Mouse (Mus musculus): ENCODE measurements around the gene Olfr646. TPM values are rescaled to one million over a fixed set of nuclear protein-coding genes. Genes with fewer than 3 reads are reported as not detected.

The Olfr646 gene
- not detected for total RNA-seq (2023)

GRCm38 (mm10) chr7:104104757-104104972, at the start of gene Olfr646:
TSS of gene Olfr646 (plus strand) at chr7:104104873.

GRCm38 (mm10) chr7:104061345-104061744, 43.3 kb upstream of the Olfr646 start, which contains the start of gene 4930516K23Rik:
TSS of gene 4930516K23Rik (minus strand) at chr7:104061445.

GRCm38 (mm10) chr7:104071769-104072168, 32.9 kb upstream of the Olfr646 start, which contains the start of gene Olfr644:
TSS of gene Olfr644 (minus strand) at chr7:104071869.

GRCm38 (mm10) chr7:104085365-104085764, 19.3 kb upstream of the Olfr646 start, which contains the start of gene Olfr645:
TSS of gene Olfr645 (minus strand) at chr7:104085465.

GRCm38 (mm10) chr7:104129726-104130125, 25.1 kb downstream of the Olfr646 start, which contains the start of gene Ubqln5:
TSS of gene Ubqln5 (minus strand) at chr7:104129826.

GRCm38 (mm10) chr7:104137305-104137704, 32.6 kb downstream of the Olfr646 start, which contains the start of gene Olfr643:
TSS of gene Olfr643 (minus strand) at chr7:104137405.

GRCm38 (mm10) chr7:104143179-104143578, 38.5 kb downstream of the Olfr646 start, which contains the start of gene Ubqln3:
TSS of gene Ubqln3 (minus strand) at chr7:104143279.

GRCm38 (mm10) chr7:104150456-104150855, 45.8 kb downstream of the Olfr646 start, which contains the start of gene Ubqlnl:
TSS of gene Ubqlnl (minus strand) at chr7:104150556.

Other genes starting within 250 kb of the Olfr646 start
- gene Olfr66, start 218.6 kb upstream of the Olfr646 start, total RNA-seq (2023), result not detected
- gene Olfr64, start 210.4 kb upstream of the Olfr646 start, total RNA-seq (2023), result not detected
- not detected for gene Olfr65, start 201.4 kb upstream of the Olfr646 start, total RNA-seq (2023)
- not detected for gene Olfr631, start 176.0 kb upstream of the Olfr646 start, total RNA-seq (2023)
- not detected for gene Olfr632, start 170.5 kb upstream of the Olfr646 start, total RNA-seq (2023)
- not detected for gene Olfr633, start 160.4 kb upstream of the Olfr646 start, total RNA-seq (2023)
- gene Olfr635, start 133.7 kb upstream of the Olfr646 start, total RNA-seq (2023), result not detected
- not detected for gene Olfr638, start 106.1 kb upstream of the Olfr646 start, total RNA-seq (2023)
- gene Olfr639, start 87.6 kb upstream of the Olfr646 start, total RNA-seq (2023), result under 1 TPM in 1 of 2 experiments, not detected in 1; 0.13 TPM
- gene Olfr640, start 79.3 kb upstream of the Olfr646 start, total RNA-seq (2023), result not detected
- not detected for gene Olfr641, start 69.4 kb upstream of the Olfr646 start, total RNA-seq (2023)
- gene Olfr642, start 52.2 kb upstream of the Olfr646 start, total RNA-seq (2023), result not detected
- gene 4930516K23Rik, start 43.4 kb upstream of the Olfr646 start, total RNA-seq (2023), result not detected
- not detected for gene Olfr644, start 33.0 kb upstream of the Olfr646 start, total RNA-seq (2023)
- gene Olfr645, start 19.4 kb upstream of the Olfr646 start, total RNA-seq (2023), result not detected
- gene Ubqln5, start 25.0 kb downstream of the Olfr646 start, total RNA-seq (2023), result not detected
- gene Olfr643, start 32.5 kb downstream of the Olfr646 start, total RNA-seq (2023), result not detected
- gene Ubqln3, start 38.4 kb downstream of the Olfr646 start, total RNA-seq (2023), result not detected
- gene Ubqlnl, start 45.7 kb downstream of the Olfr646 start, total RNA-seq (2023), result not detected
- gene Olfm5, start 60.0 kb downstream of the Olfr646 start, total RNA-seq (2023), result not detected
- gene Olfr648, start 78.5 kb downstream of the Olfr646 start, total RNA-seq (2023), result not detected
- gene Olfr649, start 91.1 kb downstream of the Olfr646 start, total RNA-seq (2023), result not detected
- gene Trim6, start 113.9 kb downstream of the Olfr646 start, total RNA-seq (2023), result 1 to 10 TPM; 1.8 to 2.1 TPM
- 10 to 100 TPM; 14.4 to 18.2 TPM for gene Trim34a, start 139.6 kb downstream of the Olfr646 start, total RNA-seq (2023)
- 10 to 100 TPM; 13.1 to 13.3 TPM for gene Trim5, start 183.2 kb downstream of the Olfr646 start, total RNA-seq (2023)
- 10 to 100 TPM; 60.5 to 62.7 TPM for gene Trim12a, start 210.6 kb downstream of the Olfr646 start, total RNA-seq (2023)
- 1 to 10 TPM; 1.5 to 1.6 TPM for gene Trim34b, start 224.6 kb downstream of the Olfr646 start, total RNA-seq (2023)
- 10 to 100 TPM; 29.1 to 32.0 TPM for gene Trim12c, start 248.5 kb downstream of the Olfr646 start, total RNA-seq (2023)